Mouse (Mus musculus) ovary, postnatal 14 days (tissue): ENCODE measurements at regions not wholly inside any gene's neighbourhood (a gene's known extent, or its start where the extent isn't known, plus 50 kb on each side); places are given as distances from the start of the nearest gene placed in this dataset.
"Not testable (repeated sequence)": the region's sequence is repeated elsewhere in the genome, so short reads cannot be mapped to it uniquely, and the experiment has no call there.

Experiments used
- DNase-seq: peaks from one replicate; pipeline ENCODE4 v3.0.0; 2022; ENCODE audit warnings: low spot score

GRCm38 (mm10) chr11:24296893-24297624, 219.2 kb downstream of the Bcl11a start:
- DNase-seq = peak; percentile 20

GRCm38 (mm10) chr11:24297763-24298162, 219.9 kb downstream of the Bcl11a start:
- DNase-seq = no peak

- no peak for DNase-seq
Measured at GRCm38 (mm10) chr11:24300351-24300750, 222.5 kb downstream of the Bcl11a start.

GRCm38 (mm10) chr11:24301201-24301600, 223.3 kb downstream of the Bcl11a start:
- DNase-seq = no peak

GRCm38 (mm10) chr11:24305145-24305553, 227.3 kb downstream of the Bcl11a start:
- no peak for DNase-seq

- DNase-seq = no peak
Measured at GRCm38 (mm10) chr11:24305691-24306090, 227.8 kb downstream of the Bcl11a start.

- no peak for DNase-seq
Measured at GRCm38 (mm10) chr11:24306101-24306500, 228.2 kb downstream of the Bcl11a start.

- no peak for DNase-seq
Measured at GRCm38 (mm10) chr11:24307601-24308252, 229.9 kb downstream of the Bcl11a start.

- no peak for DNase-seq
Measured at GRCm38 (mm10) chr11:24308253-24308633, 230.4 kb downstream of the Bcl11a start.

- no peak for DNase-seq
Measured at GRCm38 (mm10) chr11:24314046-24314445, 236.2 kb downstream of the Bcl11a start.

GRCm38 (mm10) chr11:24315582-24315981, 237.7 kb downstream of the Bcl11a start:
- no peak for DNase-seq

GRCm38 (mm10) chr11:24316198-24316597, 238.3 kb downstream of the Bcl11a start:
- DNase-seq = peak; percentile 28

- no peak for DNase-seq
Measured at GRCm38 (mm10) chr11:24317989-24318735, 240.3 kb downstream of the Bcl11a start.

GRCm38 (mm10) chr11:24319222-24319621, 241.4 kb downstream of the Bcl11a start:
- no peak for DNase-seq

- not testable (repeated sequence) for DNase-seq
Measured at GRCm38 (mm10) chr11:24322412-24322811, 244.6 kb downstream of the Bcl11a start.

- no peak for DNase-seq
Measured at GRCm38 (mm10) chr11:24328481-24328880, 250.6 kb downstream of the Bcl11a start.

GRCm38 (mm10) chr11:24330366-24331124, 252.7 kb downstream of the Bcl11a start:
- no peak for DNase-seq

GRCm38 (mm10) chr11:24332241-24332640, 254.4 kb downstream of the Bcl11a start:
- no peak for DNase-seq

GRCm38 (mm10) chr11:24333111-24333510, 255.3 kb downstream of the Bcl11a start:
- DNase-seq = no peak

- DNase-seq = no peak
Measured at GRCm38 (mm10) chr11:24335256-24335655, 257.4 kb downstream of the Bcl11a start.

GRCm38 (mm10) chr11:24338111-24338510, 260.3 kb downstream of the Bcl11a start:
- no peak for DNase-seq

GRCm38 (mm10) chr11:24339061-24339460, 261.2 kb downstream of the Bcl11a start:
- no peak for DNase-seq
